Mouse (Mus musculus): ENCODE data around the gene Kdm4b. TPM values are rescaled to one million over a fixed set of nuclear protein-coding genes. Genes with fewer than 3 reads are reported as not detected.

The Kdm4b gene
- total and polyA plus RNA-seq, 2 experiments = 9.5 to 15.6 TPM

- no peak for TF ChIP-seq POLR2A (IDR thresholded peaks at IDR 0.05; ENCODE audit: extremely low read depth, insufficient read depth, low read length)
- no peak for TF ChIP-seq CTCF (IDR thresholded peaks at IDR 0.05; ENCODE audit: low read depth, low read length)
- Histone ChIP-seq H3K79me2 (ENCODE audit: control insufficient read depth, insufficient read depth, low read length) (no peaks in the 10 kb centered on the region), H3K4me1 (ENCODE audit: control insufficient read depth, insufficient read depth, low read length) (peaks cover 2% of the 10 kb centered on the region; the same call in 1 of the 2 replicates), H3K27ac (replicated peaks; ENCODE audit: insufficient read depth, low read depth, low read length) (no peak overlapping the region), H3K4me3 (ENCODE audit: insufficient read depth, low read depth, low read length) (no peak overlapping the region), H3K9ac (ENCODE audit: low read depth, low read length) (no peak overlapping the region), H3K27me3 (ENCODE audit: control insufficient read depth, insufficient read depth, low read length) (no peaks in the 10 kb centered on the region), H3K36me3 (ENCODE audit: control insufficient read depth, insufficient read depth, low read length) (no peaks in the 10 kb centered on the region)
- no peak for DNase-seq (ENCODE audit: extremely low read depth, low read depth, low spot score)
- WGBS = 100% methylated on average over 3 of the region's 3 CpGs
Measured at GRCm38 (mm10) chr17:56400221-56400620, 74.4 kb downstream of the Kdm4b start.

- peak; percentile 39 for DNase-seq (ENCODE audit: extremely low read depth, low read depth, low spot score)
- H3K4me1 ChIP-seq (ENCODE audit: control insufficient read depth, insufficient read depth, low read length) = peaks cover 9% of the 10 kb centered on the region
- no peaks in the 10 kb centered on the region for H3K36me3 ChIP-seq (ENCODE audit: control insufficient read depth, insufficient read depth, low read length)
- no peaks in the 10 kb centered on the region for H3K27me3 ChIP-seq (ENCODE audit: control insufficient read depth, insufficient read depth, low read length)
- no peak overlapping the region for H3K9ac ChIP-seq (ENCODE audit: low read depth, low read length)
- no peak overlapping the region for H3K27ac ChIP-seq (replicated peaks; ENCODE audit: insufficient read depth, low read depth, low read length)
- TF ChIP-seq POLR2A (IDR thresholded peaks at IDR 0.05; ENCODE audit: extremely low read depth, insufficient read depth, low read length) (no peak), CTCF (IDR thresholded peaks at IDR 0.05; ENCODE audit: low read depth, low read length) (no peak)
- H3K79me2 ChIP-seq (ENCODE audit: control insufficient read depth, insufficient read depth, low read length) = no peaks in the 10 kb centered on the region
- no peak overlapping the region for H3K4me3 ChIP-seq (ENCODE audit: insufficient read depth, low read depth, low read length)
- 91% methylated on average over 4 of the region's 4 CpGs for WGBS
Measured at GRCm38 (mm10) chr17:56401051-56401521, 75.2 kb downstream of the Kdm4b start.

- 30% methylated on average over 3 of the region's 3 CpGs for WGBS
- H3K9ac ChIP-seq (ENCODE audit: low read depth, low read length) = no peak overlapping the region
- H3K79me2 ChIP-seq (ENCODE audit: control insufficient read depth, insufficient read depth, low read length) = no peaks in the 10 kb centered on the region
- peaks cover 19% of the 10 kb centered on the region for H3K4me1 ChIP-seq (ENCODE audit: control insufficient read depth, insufficient read depth, low read length)
- peak overlapping the region; percentile 67 for H3K27ac ChIP-seq (replicated peaks; ENCODE audit: insufficient read depth, low read depth, low read length)
- H3K36me3 ChIP-seq (ENCODE audit: control insufficient read depth, insufficient read depth, low read length) = no peaks in the 10 kb centered on the region
- peak; percentile 97 for DNase-seq (ENCODE audit: extremely low read depth, low read depth, low spot score)
- no peaks in the 10 kb centered on the region for H3K27me3 ChIP-seq (ENCODE audit: control insufficient read depth, insufficient read depth, low read length)
- no peak for TF ChIP-seq POLR2A (IDR thresholded peaks at IDR 0.05; ENCODE audit: extremely low read depth, insufficient read depth, low read length)
- TF ChIP-seq CTCF (IDR thresholded peaks at IDR 0.05; ENCODE audit: low read depth, low read length) = no peak
- H3K4me3 ChIP-seq (ENCODE audit: insufficient read depth, low read depth, low read length) = no peak overlapping the region
Measured at GRCm38 (mm10) chr17:56405341-56405740, 79.5 kb downstream of the Kdm4b start.

- 65% methylated on average over 14 of the region's 14 CpGs for WGBS
- no peak overlapping the region for H3K4me3 ChIP-seq (ENCODE audit: insufficient read depth, low read depth, low read length)
- TF ChIP-seq CTCF (IDR thresholded peaks at IDR 0.05; ENCODE audit: low read depth, low read length) = no peak
- TF ChIP-seq POLR2A (IDR thresholded peaks at IDR 0.05; ENCODE audit: extremely low read depth, insufficient read depth, low read length) = no peak
- no peaks in the 10 kb centered on the region for H3K79me2 ChIP-seq (ENCODE audit: control insufficient read depth, insufficient read depth, low read length)
- H3K4me1 ChIP-seq (ENCODE audit: control insufficient read depth, insufficient read depth, low read length) = peaks cover 19% of the 10 kb centered on the region
- peak overlapping the region; percentile 67 for H3K27ac ChIP-seq (replicated peaks; ENCODE audit: insufficient read depth, low read depth, low read length)
- H3K36me3 ChIP-seq (ENCODE audit: control insufficient read depth, insufficient read depth, low read length) = no peaks in the 10 kb centered on the region
- H3K9ac ChIP-seq (ENCODE audit: low read depth, low read length) = no peak overlapping the region
- DNase-seq (ENCODE audit: extremely low read depth, low read depth, low spot score) = peak; percentile 74
- H3K27me3 ChIP-seq (ENCODE audit: control insufficient read depth, insufficient read depth, low read length) = no peaks in the 10 kb centered on the region
Measured at GRCm38 (mm10) chr17:56405856-56406840, 80.3 kb downstream of the Kdm4b start.

GRCm38 (mm10) chr17:56406878-56407277, 81.0 kb downstream of the Kdm4b start:
- no peak for DNase-seq (ENCODE audit: extremely low read depth, low read depth, low spot score)
- peaks cover 19% of the 10 kb centered on the region for H3K4me1 ChIP-seq (ENCODE audit: control insufficient read depth, insufficient read depth, low read length)
- no peaks in the 10 kb centered on the region for H3K36me3 ChIP-seq (ENCODE audit: control insufficient read depth, insufficient read depth, low read length)
- H3K27ac ChIP-seq (replicated peaks; ENCODE audit: insufficient read depth, low read depth, low read length) = no peak overlapping the region
- TF ChIP-seq POLR2A (IDR thresholded peaks at IDR 0.05; ENCODE audit: extremely low read depth, insufficient read depth, low read length) = no peak
- TF ChIP-seq CTCF (IDR thresholded peaks at IDR 0.05; ENCODE audit: low read depth, low read length) = no peak
- no peaks in the 10 kb centered on the region for H3K79me2 ChIP-seq (ENCODE audit: control insufficient read depth, insufficient read depth, low read length)
- H3K27me3 ChIP-seq (ENCODE audit: control insufficient read depth, insufficient read depth, low read length) = no peaks in the 10 kb centered on the region
- no peak overlapping the region for H3K4me3 ChIP-seq (ENCODE audit: insufficient read depth, low read depth, low read length)
- WGBS = 89% methylated on average over 4 of the region's 4 CpGs
- H3K9ac ChIP-seq (ENCODE audit: low read depth, low read length) = no peak overlapping the region

- H3K4me3 ChIP-seq (ENCODE audit: insufficient read depth, low read depth, low read length) = no peak overlapping the region
- no peaks in the 10 kb centered on the region for H3K79me2 ChIP-seq (ENCODE audit: control insufficient read depth, insufficient read depth, low read length)
- WGBS = 64% methylated on average over 8 of the region's 8 CpGs
- H3K4me1 ChIP-seq (ENCODE audit: control insufficient read depth, insufficient read depth, low read length) = peaks cover 19% of the 10 kb centered on the region
- H3K27me3 ChIP-seq (ENCODE audit: control insufficient read depth, insufficient read depth, low read length) = no peaks in the 10 kb centered on the region
- TF ChIP-seq CTCF (IDR thresholded peaks at IDR 0.05; ENCODE audit: low read depth, low read length) = no peak
- no peak for TF ChIP-seq POLR2A (IDR thresholded peaks at IDR 0.05; ENCODE audit: extremely low read depth, insufficient read depth, low read length)
- no peaks in the 10 kb centered on the region for H3K36me3 ChIP-seq (ENCODE audit: control insufficient read depth, insufficient read depth, low read length)
- H3K9ac ChIP-seq (ENCODE audit: low read depth, low read length) = no peak overlapping the region
- DNase-seq (ENCODE audit: extremely low read depth, low read depth, low spot score) = no peak
- no peak overlapping the region for H3K27ac ChIP-seq (replicated peaks; ENCODE audit: insufficient read depth, low read depth, low read length)
Measured at GRCm38 (mm10) chr17:56407379-56407778, 81.5 kb downstream of the Kdm4b start.

Measured in liver, adult 2 months (tissue).